Mouse (Mus musculus) brain, embryonic 14.5 days (tissue): ENCODE measurements around the gene Ppp1r26. TPM values are rescaled to one million over a fixed set of nuclear protein-coding genes. Genes with fewer than 3 reads are reported as not detected.
"Not testable (repeated sequence)": the region's sequence is repeated elsewhere in the genome, so short reads cannot be mapped to it uniquely, and the experiment has no call there.

Source experiments
- DNase-seq: peaks from one replicate; pipeline ENCODE4 v3.0.0-alpha.2; 2011; ENCODE audit warnings: low read depth
- CTCF ChIP-seq: fragments of 200-500 bp; IDR thresholded peaks from 2 replicates; pipeline ENCODE4 v1.5.1; 2012; ENCODE audit warnings: inconsistent platforms, mild to moderate bottlenecking, moderate library complexity, borderline replicate concordance; ENCODE audit not compliant: insufficient read depth, insufficient read length; ENCODE audit errors: extremely low read depth
- POLR2A ChIP-seq: fragments of 200-500 bp; IDR thresholded peaks from 2 replicates; pipeline ENCODE4 v1.6.1; 2012; ENCODE audit warnings: mild to moderate bottlenecking, inconsistent platforms, borderline replicate concordance; ENCODE audit not compliant: poor library complexity, insufficient read depth, insufficient read length, severe bottlenecking; ENCODE audit errors: extremely low read depth
- polyA plus RNA-seq: library from polyadenylated mRNA; depleted of rRNA; stranded (reverse); fragments of >200 nt; gene quantifications from 2 replicates; pipeline ENCODE4 v1.2.3, GENCODE M21; 2012

Ppp1r26 gene
- polyA plus RNA-seq, 1 experiment, result 28.3 TPM

DNA sequence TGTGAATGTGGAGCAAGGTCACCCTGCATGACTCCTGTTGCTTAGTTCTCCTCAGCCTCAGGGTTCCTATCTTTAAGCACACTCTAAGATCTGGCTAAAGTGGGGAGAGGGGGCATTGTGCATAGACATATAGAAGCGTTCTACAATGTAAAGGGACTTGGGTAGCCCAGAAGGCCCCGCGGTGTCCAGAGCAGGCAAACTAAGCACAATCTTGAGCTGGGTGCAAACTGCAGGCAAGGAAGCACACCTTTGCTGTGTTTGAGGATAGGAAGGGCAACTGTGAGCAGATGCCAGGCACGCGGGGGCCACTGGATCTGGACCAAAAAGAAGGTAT is 452 bp upstream of the Ppp1r26 start:
- DNase-seq, result no peak
- TF ChIP-seq CTCF, result no peak
- no peak for TF ChIP-seq POLR2A

GRCm38 (mm10) chr2:28447315-28447670 is 693 bp downstream of the Ppp1r26 start:
- DNase-seq, result peak; percentile 54
- no peak for TF ChIP-seq POLR2A
- TF ChIP-seq CTCF, result no peak

- no peak for DNase-seq
- TF ChIP-seq POLR2A (no peak), CTCF (no peak)
Observed at GRCm38 (mm10) chr2:28451663-28452062, 5.1 kb downstream of the Ppp1r26 start.

- TF ChIP-seq CTCF, result no peak
- TF ChIP-seq POLR2A, result no peak
- no peak for DNase-seq
Observed at GRCm38 (mm10) chr2:28453539-28453938, 6.9 kb downstream of the Ppp1r26 start.

GRCm38 (mm10) chr2:28456616-28457015 is 10.0 kb downstream of the Ppp1r26 start:
- TF ChIP-seq POLR2A, result no peak
- TF ChIP-seq CTCF, result no peak
- DNase-seq, result peak; percentile 43

- peak; percentile 20 for DNase-seq
- TF ChIP-seq POLR2A (no peak), CTCF (peak; percentile 61; the same call in 1 of the 2 replicates)
Observed at GRCm38 (mm10) chr2:28463919-28464318, 17.3 kb downstream of the Ppp1r26 start.

DNA sequence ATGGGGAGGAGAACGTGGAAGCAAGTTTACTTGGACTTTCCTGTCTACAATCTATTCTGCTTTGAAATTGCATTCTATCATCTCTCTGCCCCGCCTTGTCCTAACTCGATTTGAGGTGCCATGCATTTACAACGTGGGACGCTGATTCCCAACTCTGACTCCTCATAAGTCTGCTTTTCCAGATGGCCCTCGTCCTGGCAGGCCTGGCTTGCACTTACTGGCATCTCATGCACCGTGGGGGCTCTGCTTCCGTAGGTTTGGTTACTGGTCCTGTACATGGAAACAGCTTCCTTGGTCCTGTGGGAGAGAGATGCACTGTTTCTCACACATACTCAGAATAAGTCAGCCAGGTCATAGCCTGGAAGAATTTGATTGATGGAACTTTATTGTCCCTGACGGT is 18.3 kb downstream of the Ppp1r26 start:
- no peak for TF ChIP-seq POLR2A
- no peak for TF ChIP-seq CTCF
- no peak for DNase-seq

- TF ChIP-seq CTCF, result no peak
- no peak for TF ChIP-seq POLR2A
- peak; percentile 91 for DNase-seq
Observed at GRCm38 (mm10) chr2:28465836-28466518, 19.4 kb downstream of the Ppp1r26 start, which contains the start of gene 1700007K13Rik. Gene 1700007K13Rik (minus strand): TSS chr2:28466332.

DNA sequence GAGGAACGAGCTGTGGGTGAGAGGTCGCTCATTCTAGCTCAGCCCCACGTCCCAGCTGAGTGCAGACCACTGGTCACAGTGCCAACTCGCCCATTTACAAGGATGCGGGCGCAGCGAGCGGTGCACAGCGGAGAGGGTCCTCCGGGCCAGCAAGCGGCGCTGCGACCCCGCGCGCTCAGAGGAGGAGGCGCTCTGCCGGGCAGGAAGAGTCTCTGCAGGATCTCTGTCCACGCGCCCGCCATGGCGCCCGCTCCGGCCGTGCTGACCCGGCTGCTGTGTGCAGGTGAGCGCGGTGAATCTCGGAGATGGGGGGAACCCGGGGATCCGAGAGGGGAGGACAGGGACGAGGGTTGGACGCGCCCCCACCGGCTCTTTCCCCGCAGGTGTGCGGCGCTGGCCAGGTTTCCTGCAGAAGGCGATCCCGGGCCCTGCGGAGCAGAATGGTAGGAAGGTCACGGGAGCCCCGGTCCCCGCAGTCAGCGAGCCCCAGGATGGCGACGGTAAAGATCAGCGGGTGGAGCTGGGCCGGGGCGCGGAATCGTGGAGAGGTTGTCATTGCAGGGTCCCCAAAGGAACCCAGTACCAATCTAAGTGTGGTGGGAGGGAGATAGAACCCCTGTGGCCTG is 21.4 kb downstream of the Ppp1r26 start, which contains the start of gene Mrps2:
Gene Mrps2, plus strand, starts transcription at position 207 of the 626 bp plus-strand sequence.
- peak; percentile 90 for TF ChIP-seq CTCF
- peak; percentile 88; the same call in 1 of the 2 replicates for TF ChIP-seq POLR2A

DNA sequence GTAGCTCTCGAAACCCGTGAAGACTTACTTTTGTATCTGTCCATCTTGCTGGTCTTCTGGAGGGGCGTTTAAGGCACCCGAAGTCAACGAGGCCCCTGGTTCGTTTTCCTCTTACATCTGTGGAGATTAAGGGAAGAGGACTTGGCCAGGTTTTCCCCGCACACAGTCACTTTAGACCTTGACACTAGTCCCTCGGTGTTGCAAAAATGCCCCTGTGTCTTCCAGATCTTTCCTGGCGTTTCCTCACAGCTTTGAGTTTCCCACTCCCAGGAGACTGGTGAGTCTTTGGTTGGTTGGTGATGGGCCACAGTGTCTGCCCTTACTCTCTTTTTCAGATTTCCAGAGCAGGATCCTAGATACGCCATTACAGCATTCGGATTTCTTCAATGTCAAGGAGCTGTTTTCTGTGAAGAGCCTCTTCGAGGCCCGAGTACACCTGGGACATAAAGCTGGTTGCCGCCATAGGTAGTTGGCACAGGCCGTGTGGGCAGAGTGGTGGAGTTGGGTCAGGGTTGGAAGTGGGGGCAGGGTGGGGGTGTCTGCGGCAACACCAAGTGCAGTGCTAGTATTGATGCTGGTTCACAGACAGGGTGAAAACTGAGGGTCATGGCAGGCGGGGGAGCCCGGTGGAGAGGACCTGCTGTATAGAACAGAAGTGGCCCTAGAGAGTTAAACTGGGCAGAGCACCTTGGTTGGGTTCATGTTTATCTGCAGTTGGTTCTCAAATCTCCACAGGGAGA is 22.1 kb downstream of the Ppp1r26 start:
- TF ChIP-seq POLR2A (no peak), CTCF (no peak)
- no peak for DNase-seq

More for the DNA sequence above, 21.4 kb downstream of the Ppp1r26 start, which contains the start of gene Mrps2:
- DNase-seq, result peak; percentile 95

DNA sequence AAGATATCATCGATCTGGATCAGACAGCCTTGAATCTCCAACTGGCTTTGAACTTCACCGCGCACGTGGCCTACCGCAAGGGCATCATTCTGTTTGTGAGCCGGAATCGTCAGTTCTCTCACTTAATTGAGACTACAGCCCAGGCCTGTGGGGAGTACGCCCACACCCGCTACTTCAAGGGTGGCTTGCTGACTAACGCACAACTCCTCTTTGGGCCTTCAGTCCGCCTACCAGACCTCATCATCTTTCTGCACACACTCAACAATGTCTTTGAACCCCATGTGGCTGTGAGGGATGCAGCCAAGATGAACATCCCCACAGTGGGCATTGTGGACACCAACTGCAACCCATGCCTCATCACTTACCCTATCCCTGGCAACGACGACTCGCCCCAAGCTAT is 22.9 kb downstream of the Ppp1r26 start:
- DNase-seq, result no peak
- TF ChIP-seq POLR2A, result no peak

GRCm38 (mm10) chr2:28470591-28470990 is 24.0 kb downstream of the Ppp1r26 start:
- no peak for DNase-seq
- TF ChIP-seq POLR2A (no peak), CTCF (no peak)

DNA sequence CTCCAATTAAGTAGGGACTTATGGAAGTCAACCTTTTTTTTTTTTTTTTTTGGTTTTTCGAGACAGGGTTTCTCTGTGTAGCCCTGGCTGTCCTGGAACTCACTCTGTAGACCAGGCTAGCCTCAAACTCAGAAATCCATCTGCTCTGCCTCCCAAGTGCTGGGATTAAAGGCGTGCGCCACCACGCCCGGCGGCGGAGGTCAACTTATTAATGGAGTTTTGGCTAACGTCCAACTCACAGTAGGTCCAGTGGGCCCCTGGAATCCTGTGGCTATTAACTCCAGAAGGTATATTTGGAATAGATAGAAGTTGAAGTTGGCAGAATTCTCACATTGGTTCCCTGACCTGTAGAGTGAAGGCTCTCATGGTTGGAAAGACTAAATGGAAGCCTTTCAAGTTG is 25.4 kb downstream of the Ppp1r26 start:
- DNase-seq, result not testable (repeated sequence)

GRCm38 (mm10) chr2:28477993-28478392 is 31.4 kb downstream of the Ppp1r26 start:
- not testable (repeated sequence) for DNase-seq
